Mouse (Mus musculus) testis, postnatal 10 days (tissue): Measurements from ENCODE around the gene Cd47.

Experiments
- DNase-seq: peaks from one replicate; pipeline ENCODE4 v3.0.0; 2021; ENCODE audit warnings: low spot score

The Cd47 gene

GRCm38 (mm10) chr16:49834130-49834693 lies 33.9 kb downstream of the Cd47 start:
- no peak for DNase-seq

- no peak for DNase-seq
Observed at GRCm38 (mm10) chr16:49836634-49837164, 36.4 kb downstream of the Cd47 start.

- DNase-seq: no peak
Observed at GRCm38 (mm10) chr16:49838923-49839322, 38.6 kb downstream of the Cd47 start.

GRCm38 (mm10) chr16:49839681-49840535 lies 39.6 kb downstream of the Cd47 start:
- DNase-seq: no peak

GRCm38 (mm10) chr16:49843723-49844122 lies 43.4 kb downstream of the Cd47 start:
- no peak for DNase-seq

GRCm38 (mm10) chr16:49847224-49848003 lies 47.1 kb downstream of the Cd47 start:
- no peak for DNase-seq

- DNase-seq: no peak
Observed at GRCm38 (mm10) chr16:49848651-49849050, 48.3 kb downstream of the Cd47 start.

GRCm38 (mm10) chr16:49852940-49853339 lies 52.6 kb downstream of the Cd47 start:
- no peak for DNase-seq

- no peak for DNase-seq
Observed at GRCm38 (mm10) chr16:49853633-49854032, 53.3 kb downstream of the Cd47 start.

GRCm38 (mm10) chr16:49854194-49854593 lies 53.9 kb downstream of the Cd47 start:
- no peak for DNase-seq

- DNase-seq: peak; percentile 91
Observed at GRCm38 (mm10) chr16:49854931-49855835, 54.9 kb downstream of the Cd47 start.

GRCm38 (mm10) chr16:49855836-49856503 lies 55.6 kb downstream of the Cd47 start:
- DNase-seq: no peak

- DNase-seq: no peak
Observed at GRCm38 (mm10) chr16:49856661-49857060, 56.3 kb downstream of the Cd47 start.

- no peak for DNase-seq
Observed at GRCm38 (mm10) chr16:49857504-49858160, 57.3 kb downstream of the Cd47 start.

GRCm38 (mm10) chr16:49858161-49858906 lies 58.0 kb downstream of the Cd47 start:
- no peak for DNase-seq

GRCm38 (mm10) chr16:49858907-49859853 lies 58.8 kb downstream of the Cd47 start:
- DNase-seq: no peak

GRCm38 (mm10) chr16:49861986-49862385 lies 61.7 kb downstream of the Cd47 start:
- DNase-seq: no peak

- DNase-seq: no peak
Observed at GRCm38 (mm10) chr16:49866617-49867016, 66.3 kb downstream of the Cd47 start.
